12 mouse cellular contexts compared by ENCODE assay signal in the genomic region with DNA sequence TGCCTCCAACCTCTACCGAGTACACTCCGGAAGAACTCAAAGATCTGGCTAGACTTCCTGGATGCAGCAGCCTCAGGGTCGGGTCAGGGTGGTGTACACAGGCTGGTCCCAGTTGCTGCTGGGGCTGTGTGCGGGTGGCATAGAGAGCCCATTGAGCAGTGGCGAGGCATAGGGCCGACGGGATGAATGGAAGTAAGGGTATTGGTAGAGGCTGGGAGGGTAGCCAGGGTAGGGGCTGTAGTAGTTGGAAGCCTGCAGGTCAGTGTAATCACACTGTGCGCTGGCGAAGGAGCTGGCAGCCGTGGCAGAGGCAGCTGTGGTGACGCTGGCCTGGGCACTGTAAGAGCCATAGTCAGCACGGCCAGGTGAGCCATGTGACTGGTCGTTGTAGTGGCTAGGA. TPM values are rescaled to one million over a fixed set of nuclear protein-coding genes. Genes with fewer than 3 reads are reported as not detected.
DNase-seq lines count a peak whose midpoint lies in the region; ATAC-seq and TF ChIP-seq lines count a peak whose summit lies in the region.
"Had no signal": no experiment of that assay in that cellular context is flagged by ENCODE, and none has a peak within 500 bp of the region (broad histone marks: within the 10 kb centered on the region; RNA-seq: fewer than 3 reads in every experiment).

No protein-coding gene starts in this region.

- WGBS in cerebellum, adult 2 months, result 61% methylated on average over 13 of the region's 13 CpGs
- 56% methylated on average over 13 of the region's 13 CpGs for WGBS in hindbrain, postnatal 0 days
- WGBS in neural tube, embryonic 13.5 days, result 82% methylated on average over 13 of the region's 13 CpGs
- WGBS in kidney, adult 2 months, result 83% methylated on average over 13 of the region's 13 CpGs

- no peak for TF ChIP-seq POLR2A in cerebellum, adult 2 months (IDR thresholded peaks at IDR 0.05; ENCODE audit: borderline replicate concordance, insufficient read depth, low read length)
- TF ChIP-seq POLR2A in kidney, adult 2 months (IDR thresholded peaks at IDR 0.05; ENCODE audit: low read depth, low read length), result no peak

- H3K36me3 ChIP-seq in hindbrain, postnatal 0 days (ENCODE audit: insufficient read depth, low read length), result no peaks in the 10 kb centered on the region
- no peaks in the 10 kb centered on the region for H3K36me3 ChIP-seq in neural tube, embryonic 13.5 days
- no peaks in the 10 kb centered on the region for H3K36me3 ChIP-seq in kidney, adult 2 months (ENCODE audit: control insufficient read depth, insufficient read depth, low read length)
- H3K36me3 ChIP-seq: embryonic facial prominence, embryonic 15.5 days had no signal

- peak overlapping the region; percentile 81 for H3K4me2 ChIP-seq in hindbrain, postnatal 0 days (ENCODE audit: low read depth, low read length)
- H3K4me2 ChIP-seq in neural tube, embryonic 13.5 days, result peak overlapping the region; percentile 93

- H3K9me3 ChIP-seq in hindbrain, postnatal 0 days (ENCODE audit: low read length), result no peaks in the 10 kb centered on the region
- no peaks in the 10 kb centered on the region for H3K9me3 ChIP-seq in neural tube, embryonic 13.5 days
- H3K9me3 ChIP-seq: embryonic facial prominence, embryonic 15.5 days; heart, embryonic 10.5 days had no signal

- TF ChIP-seq CTCF in cerebellum, adult 2 months (IDR thresholded peaks at IDR 0.05; ENCODE audit: borderline replicate concordance, insufficient read depth, low read depth, low read length), result no peak
- no peak for TF ChIP-seq CTCF in hindbrain, postnatal 0 days (IDR thresholded peaks at IDR 0.05; ENCODE audit: low read depth)
- TF ChIP-seq CTCF in kidney, adult 2 months (conservative IDR thresholded peaks at IDR 0.05; ENCODE audit: insufficient read depth, insufficient read length, low read depth, low read length), result no peak

- no peak overlapping the region for H3K27ac ChIP-seq in cerebellum, adult 2 months (ENCODE audit: insufficient read depth, low read length)
- peak overlapping the region; percentile 67; the same call in 1 of the 2 replicates for H3K27ac ChIP-seq in hindbrain, postnatal 0 days
- peak overlapping the region; percentile 38; the same call in 1 of the 2 replicates for H3K27ac ChIP-seq in neural tube, embryonic 13.5 days (replicated peaks)
- no peak overlapping the region for H3K27ac ChIP-seq in kidney, adult 2 months (ENCODE audit: insufficient read depth, low read depth, low read length)
- H3K27ac ChIP-seq: embryonic facial prominence, embryonic 15.5 days; heart, embryonic 10.5 days had no signal

- H3K4me1 ChIP-seq in cerebellum, adult 2 months (ENCODE audit: control insufficient read depth, insufficient read depth, low read length), result peaks cover 5% of the 10 kb centered on the region; the same call in 1 of the 2 replicates
- H3K4me1 ChIP-seq in hindbrain, postnatal 0 days (ENCODE audit: insufficient read depth, low read length), result peaks cover 18% of the 10 kb centered on the region; the same call in 1 of the 2 replicates
- H3K4me1 ChIP-seq in neural tube, embryonic 13.5 days (replicated peaks), result peaks cover 80% of the 10 kb centered on the region
- no peaks in the 10 kb centered on the region for H3K4me1 ChIP-seq in kidney, adult 2 months (ENCODE audit: control insufficient read depth, insufficient read depth, low read length)

- intact Hi-C loops in gastrocnemius, postnatal 36 days (cut with DNase I), result loop anchor here (2.0 kb wide), 1 partner anchor 132 kb away; no protein-coding TSS in a partner anchor

- H3K4me3 ChIP-seq in cerebellum, adult 2 months (replicated peaks; ENCODE audit: insufficient read depth, low read depth, low read length), result no peak overlapping the region
- peak overlapping the region; percentile 25 for H3K4me3 ChIP-seq in hindbrain, postnatal 0 days (ENCODE audit: low read length)
- peak overlapping the region; percentile 9; the same call in 1 of the 2 replicates for H3K4me3 ChIP-seq in neural tube, embryonic 13.5 days
- H3K4me3 ChIP-seq in kidney, adult 2 months (ENCODE audit: insufficient read depth, low read depth, low read length), result no peak overlapping the region
- H3K4me3 ChIP-seq: heart, embryonic 10.5 days had no signal

- peak; percentile 13; the same call in 1 of the 2 replicates for ATAC-seq in hindbrain, postnatal 0 days
- no peak for ATAC-seq in neural tube, embryonic 13.5 days (ENCODE audit: low read depth)

- H3K27me3 ChIP-seq in cerebellum, adult 2 months (ENCODE audit: control insufficient read depth, insufficient read depth, low read length), result peaks cover 1% of the 10 kb centered on the region; the same call in 1 of the 2 replicates
- peaks cover 10% of the 10 kb centered on the region; the same call in 1 of the 2 replicates for H3K27me3 ChIP-seq in hindbrain, postnatal 0 days (ENCODE audit: insufficient read depth, low read length)
- peaks cover 42% of the 10 kb centered on the region for H3K27me3 ChIP-seq in neural tube, embryonic 13.5 days
- H3K27me3 ChIP-seq in kidney, adult 2 months (replicated peaks; ENCODE audit: control insufficient read depth, insufficient read depth, low read length), result no peaks in the 10 kb centered on the region
- H3K27me3 ChIP-seq: Patski had no signal

- DNase-seq in cerebellum, postnatal 10 days, result peak; percentile 39 to 51
- no peak for DNase-seq in cerebellum, adult 2 months
- peak; percentile 26 to 47 for DNase-seq in right cerebral cortex, adult 2 months (ENCODE audit: low spot score in 2 of 2)
- DNase-seq in right cerebral cortex, postnatal 14 days, result no peak
- no peak for DNase-seq in hindbrain, postnatal 0 days (ENCODE audit: low spot score)
- no peak for DNase-seq in kidney, adult 2 months
- DNase-seq in gastrocnemius, postnatal 36 days, result no peak

- H3K9ac ChIP-seq in hindbrain, postnatal 0 days (replicated peaks; ENCODE audit: low read length), result peak overlapping the region; percentile 28; the same call in 1 of the 2 replicates
- 0 out of 2 replicates have a peak overlapping the region, but pooled peaks have one; percentile 50 for H3K9ac ChIP-seq in neural tube, embryonic 13.5 days
- H3K9ac ChIP-seq: embryonic facial prominence, embryonic 15.5 days; lung, embryonic 14.5 days had no signal

RNA-seq across cellular contexts. Expression of gene Sox8, which starts 3.2 kb away (rescaled TPM):
- polyA plus RNA-seq in cerebellum, adult 2 months (2012; rRNA removed), result 35.9 and 38.0 TPM in 2 replicates
- total RNA-seq in hindbrain, postnatal 0 days (2014; rRNA removed), result 52.1 and 54.5 TPM in 2 replicates
- polyA plus RNA-seq in hindbrain, postnatal 0 days (2015; fragmentation: Nextera tagmentation; extraction: Ambion mirVana), result 28.9 and 31.5 TPM in 2 replicates
- 10.8 and 11.6 TPM in 2 replicates for polyA plus RNA-seq in neural tube, embryonic 13.5 days (2015; fragmentation: Nextera tagmentation; extraction: Ambion mirVana)
- polyA plus RNA-seq in kidney, adult 2 months (2012; rRNA removed), result 0.70 and 0.76 TPM in 2 replicates
- 1 to 10 TPM; 1.9 to 2.0 TPM for total RNA-seq in gastrocnemius, postnatal 36 days (2021)

RNA-seq across cellular contexts. Expression of gene Lmf1, which starts 11.6 kb away (rescaled TPM):
- 18.6 and 19.1 TPM in 2 replicates for polyA plus RNA-seq in cerebellum, adult 2 months (2012; rRNA removed)
- total RNA-seq in hindbrain, postnatal 0 days (2014; rRNA removed), result 38.1 and 45.1 TPM in 2 replicates
- 21.4 and 22.4 TPM in 2 replicates for polyA plus RNA-seq in hindbrain, postnatal 0 days (2015; fragmentation: Nextera tagmentation; extraction: Ambion mirVana)
- polyA plus RNA-seq in neural tube, embryonic 13.5 days (2015; fragmentation: Nextera tagmentation; extraction: Ambion mirVana), result 24.9 and 26.2 TPM in 2 replicates
- polyA plus RNA-seq in kidney, adult 2 months (2012; rRNA removed), result 31.6 and 35.4 TPM in 2 replicates
- total RNA-seq in gastrocnemius, postnatal 36 days (2021), result 10 to 100 TPM; 13.1 to 13.9 TPM

Comparison
In these comparisons a context has a peak if more than half of its experiments do, and no peak if none do; other contexts are left out.
1. DNase-seq: peak in cerebellum, postnatal 10 days (2 of 2) and right cerebral cortex, adult 2 months (2 of 2); none in cerebellum, adult 2 months (0 of 2), right cerebral cortex, postnatal 14 days (single experiment), hindbrain, postnatal 0 days (single experiment), kidney, adult 2 months (single experiment) and gastrocnemius, postnatal 36 days (0 of 2).
2. H3K27ac ChIP-seq: peak in hindbrain, postnatal 0 days (single experiment) and neural tube, embryonic 13.5 days (single experiment); none in cerebellum, adult 2 months (single experiment) and kidney, adult 2 months (single experiment).
3. H3K4me3 ChIP-seq: peak in hindbrain, postnatal 0 days (single experiment) and neural tube, embryonic 13.5 days (single experiment); none in cerebellum, adult 2 months (single experiment) and kidney, adult 2 months (single experiment).